Mouse (Mus musculus): Measurements from ENCODE around the gene Cetn2. TPM values are rescaled to one million over a fixed set of nuclear protein-coding genes. Genes with fewer than 3 reads are reported as not detected.

Cetn2 gene
- polyA plus RNA-seq, 1 experiment from 2014 or later = 79.3 TPM

GRCm38 (mm10) chrX:72908404-72908741, 9.8 kb downstream of the Cetn2 start:
- WGBS = 7% methylated on average over 2 of the region's 2 CpGs
- Histone ChIP-seq H3K9me3 (replicated peaks; ENCODE audit: control insufficient read depth, low read length, poor library complexity, severe bottlenecking) (no peaks in the 10 kb centered on the region), H3K27ac (ENCODE audit: low read length) (no peak overlapping the region), H3K9ac (ENCODE audit: low read depth, low read length) (no peak overlapping the region), H3K4me1 (ENCODE audit: control insufficient read depth, insufficient read depth, low read length) (no peaks in the 10 kb centered on the region), H3K4me2 (ENCODE audit: low read length) (no peak overlapping the region), H3K36me3 (ENCODE audit: control insufficient read depth, insufficient read depth, low read length) (no peaks in the 10 kb centered on the region), H3K4me3 (ENCODE audit: low read depth, low read length) (no peak overlapping the region), H3K27me3 (ENCODE audit: control insufficient read depth, insufficient read depth, low read depth, low read length) (no peaks in the 10 kb centered on the region)
- peak; percentile 76 for ATAC-seq

GRCm38 (mm10) chrX:72907619-72908403, 10.4 kb downstream of the Cetn2 start:
- Histone ChIP-seq H3K9me3 (replicated peaks; ENCODE audit: control insufficient read depth, low read length, poor library complexity, severe bottlenecking) (no peaks in the 10 kb centered on the region), H3K4me1 (ENCODE audit: control insufficient read depth, insufficient read depth, low read length) (no peaks in the 10 kb centered on the region), H3K27me3 (ENCODE audit: control insufficient read depth, insufficient read depth, low read depth, low read length) (no peaks in the 10 kb centered on the region), H3K4me2 (ENCODE audit: low read length) (no peak overlapping the region), H3K4me3 (ENCODE audit: low read depth, low read length) (no peak overlapping the region), H3K27ac (ENCODE audit: low read length) (no peak overlapping the region), H3K36me3 (ENCODE audit: control insufficient read depth, insufficient read depth, low read length) (no peaks in the 10 kb centered on the region), H3K9ac (ENCODE audit: low read depth, low read length) (no peak overlapping the region)
- ATAC-seq = peak; percentile 70
- WGBS = 76% methylated on average over 6 of the region's 6 CpGs

- 48% methylated on average over 1 of the region's 1 CpGs for WGBS
- Histone ChIP-seq H3K9ac (ENCODE audit: low read depth, low read length) (no peak overlapping the region), H3K27ac (ENCODE audit: low read length) (no peak overlapping the region), H3K4me2 (ENCODE audit: low read length) (no peak overlapping the region), H3K27me3 (ENCODE audit: control insufficient read depth, insufficient read depth, low read depth, low read length) (no peaks in the 10 kb centered on the region), H3K36me3 (ENCODE audit: control insufficient read depth, insufficient read depth, low read length) (no peaks in the 10 kb centered on the region), H3K4me3 (ENCODE audit: low read depth, low read length) (no peak overlapping the region), H3K9me3 (replicated peaks; ENCODE audit: control insufficient read depth, low read length, poor library complexity, severe bottlenecking) (no peaks in the 10 kb centered on the region), H3K4me1 (ENCODE audit: control insufficient read depth, insufficient read depth, low read length) (no peaks in the 10 kb centered on the region)
- no peak for ATAC-seq
Observed at GRCm38 (mm10) chrX:72902530-72902929, 15.7 kb downstream of the Cetn2 start.

- Histone ChIP-seq H3K4me1 (ENCODE audit: control insufficient read depth, insufficient read depth, low read length) (peaks cover 9% of the 10 kb centered on the region; the same call in 1 of the 2 replicates), H3K4me3 (ENCODE audit: low read depth, low read length) (no peak overlapping the region), H3K4me2 (ENCODE audit: low read length) (peak overlapping the region; percentile 42), H3K36me3 (ENCODE audit: control insufficient read depth, insufficient read depth, low read length) (no peaks in the 10 kb centered on the region), H3K27ac (ENCODE audit: low read length) (peak overlapping the region; percentile 88), H3K27me3 (ENCODE audit: control insufficient read depth, insufficient read depth, low read depth, low read length) (no peaks in the 10 kb centered on the region), H3K9ac (ENCODE audit: low read depth, low read length) (no peak overlapping the region), H3K9me3 (replicated peaks; ENCODE audit: control insufficient read depth, low read length, poor library complexity, severe bottlenecking) (no peaks in the 10 kb centered on the region)
- 25% methylated on average over 1 of the region's 1 CpGs for WGBS
- no peak; the same call in 1 of the 2 replicates for ATAC-seq
Observed at GRCm38 (mm10) chrX:72896055-72896437, 22.2 kb downstream of the Cetn2 start.

- H3K36me3 ChIP-seq (ENCODE audit: control insufficient read depth, insufficient read depth, low read length) = no peaks in the 10 kb centered on the region
- H3K4me3 ChIP-seq (ENCODE audit: low read depth, low read length) = no peak overlapping the region
- H3K27ac ChIP-seq (ENCODE audit: low read length) = peak overlapping the region; percentile 88
- 23% methylated on average over 5 of the region's 5 CpGs for WGBS
- H3K27me3 ChIP-seq (ENCODE audit: control insufficient read depth, insufficient read depth, low read depth, low read length) = no peaks in the 10 kb centered on the region
- H3K9me3 ChIP-seq (replicated peaks; ENCODE audit: control insufficient read depth, low read length, poor library complexity, severe bottlenecking) = no peaks in the 10 kb centered on the region
- peaks cover 9% of the 10 kb centered on the region; the same call in 1 of the 2 replicates for H3K4me1 ChIP-seq (ENCODE audit: control insufficient read depth, insufficient read depth, low read length)
- H3K9ac ChIP-seq (ENCODE audit: low read depth, low read length) = no peak overlapping the region
- H3K4me2 ChIP-seq (ENCODE audit: low read length) = peak overlapping the region; percentile 42
- peak; percentile 98 for ATAC-seq
Observed at GRCm38 (mm10) chrX:72895388-72896054, 22.7 kb downstream of the Cetn2 start.

Other genes starting within 250 kb of the Cetn2 start
- gene Gabrq, start 93.2 kb downstream of the Cetn2 start, polyA plus RNA-seq (2015; fragmentation: Nextera tagmentation; extraction: Ambion mirVana) = 5.1 and 5.8 TPM in 2 replicates
- 52.7 and 55.8 TPM in 2 replicates for gene Nsdhl, start 146 bp upstream of the Cetn2 start, polyA plus RNA-seq (2015; fragmentation: Nextera tagmentation; extraction: Ambion mirVana)
- gene Zfp185, start 68.9 kb upstream of the Cetn2 start, polyA plus RNA-seq (2015; fragmentation: Nextera tagmentation; extraction: Ambion mirVana) = 0.97 and 1.3 TPM in 2 replicates
- gene Pnma5, start 118.7 kb upstream of the Cetn2 start, polyA plus RNA-seq (2015; fragmentation: Nextera tagmentation; extraction: Ambion mirVana) = 0.10 and 0.11 TPM in 2 replicates
- gene Pnma3, start 146.4 kb upstream of the Cetn2 start, polyA plus RNA-seq (2015; fragmentation: Nextera tagmentation; extraction: Ambion mirVana) = 5.5 and 5.6 TPM in 2 replicates
- 0.46 and 0.58 TPM in 2 replicates for gene Xlr4a, start 164.1 kb upstream of the Cetn2 start, polyA plus RNA-seq (2015; fragmentation: Nextera tagmentation; extraction: Ambion mirVana)
- gene Xlr3a, start 178.7 kb upstream of the Cetn2 start, polyA plus RNA-seq (2015; fragmentation: Nextera tagmentation; extraction: Ambion mirVana) = 5.3 and 6.5 TPM in 2 replicates
- 2.5 TPM in 2 replicates for gene Gm14685, start 198.6 kb upstream of the Cetn2 start, polyA plus RNA-seq (2015; fragmentation: Nextera tagmentation; extraction: Ambion mirVana)
- not detected in 2 replicates for gene Xlr5b, start 230.4 kb upstream of the Cetn2 start, polyA plus RNA-seq (2015; fragmentation: Nextera tagmentation; extraction: Ambion mirVana)
- 1.6 and 2.1 TPM in 2 replicates for gene DXBay18, start 231.0 kb upstream of the Cetn2 start, polyA plus RNA-seq (2015; fragmentation: Nextera tagmentation; extraction: Ambion mirVana)

Measured in midbrain, embryonic 16.5 days (tissue).